Mouse (Mus musculus): ENCODE data around the gene Mcidas. TPM values are rescaled to one million over a fixed set of nuclear protein-coding genes. Genes with fewer than 3 reads are reported as not detected.

Gene Mcidas
- polyA plus RNA-seq, 1 experiment from 2014 or later = 1.6 TPM

GRCm38 (mm10) chr13:113047018-113047417 lies 53.4 kb downstream of the Mcidas start:
- no peaks in the 10 kb centered on the region for H3K9me3 ChIP-seq (replicated peaks)
- H3K36me3 ChIP-seq = no peaks in the 10 kb centered on the region
- no peak overlapping the region for H3K27ac ChIP-seq
- H3K4me1 ChIP-seq = peaks cover 4% of the 10 kb centered on the region
- no peaks in the 10 kb centered on the region for H3K27me3 ChIP-seq
- no peak overlapping the region for H3K4me3 ChIP-seq
- no peak overlapping the region for H3K4me2 ChIP-seq (replicated peaks)
- peak; percentile 75 for ATAC-seq (ENCODE audit: low FRiP score)
- no peak overlapping the region for H3K9ac ChIP-seq

DNA sequence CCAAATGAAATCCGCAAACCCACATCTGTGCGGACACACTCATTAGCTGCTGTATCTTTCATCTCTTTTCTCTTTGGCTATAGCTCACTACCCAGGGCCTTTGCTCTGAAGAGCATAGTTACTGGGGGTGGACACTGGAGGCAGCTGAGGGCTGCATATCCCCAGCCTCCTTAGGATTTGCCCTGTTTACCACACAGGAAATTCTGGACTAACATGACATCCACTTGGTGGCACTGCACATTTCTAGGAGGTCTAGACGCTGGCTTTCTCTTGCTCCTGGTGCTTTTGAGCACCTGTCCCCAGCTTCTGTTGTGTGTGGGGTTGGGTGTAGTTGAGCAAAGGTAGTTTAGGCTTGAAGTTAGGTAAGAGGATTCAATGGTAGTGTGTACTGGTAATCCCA lies 54.0 kb downstream of the Mcidas start:
- Histone ChIP-seq H3K36me3 (no peaks in the 10 kb centered on the region), H3K4me2 (replicated peaks) (no peak overlapping the region), H3K27me3 (no peaks in the 10 kb centered on the region), H3K9me3 (replicated peaks) (no peaks in the 10 kb centered on the region), H3K9ac (no peak overlapping the region), H3K27ac (no peak overlapping the region), H3K4me1 (peaks cover 4% of the 10 kb centered on the region), H3K4me3 (no peak overlapping the region)
- WGBS = 77% methylated on average over 3 of the region's 3 CpGs
- no peak for ATAC-seq (ENCODE audit: low FRiP score)

MicroRNAs within 50 kb of the gene (microRNA counts, 519-probe panel; counts per million panel counts)
- microRNA mmu-miR-449a (3,750 counts per million, percentile 78 among the panel's probes with 10 or more counts), microRNA mmu-miR-449b (470 counts per million, percentile 58 among the panel's probes with 10 or more counts), microRNA mmu-miR-449c (470 counts per million, percentile 58 among the panel's probes with 10 or more counts)

Small RNA genes within 50 kb of the gene (microRNA-seq; reads per million reads assigned to microRNA genes)
- 7,414 reads per million, percentile 92 among the genes with 10 or more reads in this experiment for gene Mir449a
- gene Mir449b = 13.8 reads per million, percentile 25 among the genes with 10 or more reads in this experiment
- gene Mir449c = 30.4 reads per million, percentile 32 among the genes with 10 or more reads in this experiment

Other genes starting within 250 kb of the Mcidas start
- 31.5 and 37.6 TPM in 2 replicates for gene Plpp1, start 193.1 kb upstream of the Mcidas start, polyA plus RNA-seq (2016; fragmentation: Nextera tagmentation; extraction: Ambion mirVana)
- 83.4 and 90.4 TPM in 2 replicates for gene Mtrex, start 66.4 kb upstream of the Mcidas start, polyA plus RNA-seq (2016; fragmentation: Nextera tagmentation; extraction: Ambion mirVana)
- 37.1 and 38.1 TPM in 2 replicates for gene Dhx29, start 66.4 kb upstream of the Mcidas start, polyA plus RNA-seq (2016; fragmentation: Nextera tagmentation; extraction: Ambion mirVana)
- gene Ccno, start 6.0 kb upstream of the Mcidas start, polyA plus RNA-seq (2016; fragmentation: Nextera tagmentation; extraction: Ambion mirVana) = 2.8 and 3.7 TPM in 2 replicates
- 0.68 and 2.1 TPM in 2 replicates for gene Cdc20b, start 41.3 kb downstream of the Mcidas start, polyA plus RNA-seq (2016; fragmentation: Nextera tagmentation; extraction: Ambion mirVana)
- 110 and 116 TPM in 2 replicates for gene Gpx8, start 52.6 kb downstream of the Mcidas start, polyA plus RNA-seq (2016; fragmentation: Nextera tagmentation; extraction: Ambion mirVana)
- not detected in 2 replicates for gene Gzma, start 107.1 kb downstream of the Mcidas start, polyA plus RNA-seq (2016; fragmentation: Nextera tagmentation; extraction: Ambion mirVana)
- gene Esm1, start 215.8 kb downstream of the Mcidas start, polyA plus RNA-seq (2016; fragmentation: Nextera tagmentation; extraction: Ambion mirVana) = 1.5 and 1.8 TPM in 2 replicates
- not detected in 2 replicates for gene Gzmk, start 232.1 kb downstream of the Mcidas start, polyA plus RNA-seq (2016; fragmentation: Nextera tagmentation; extraction: Ambion mirVana)

Data from hindbrain, embryonic 12.5 days (tissue).